Mouse (Mus musculus): ENCODE measurements around the gene Sdc4.

The Sdc4 gene

DNA sequence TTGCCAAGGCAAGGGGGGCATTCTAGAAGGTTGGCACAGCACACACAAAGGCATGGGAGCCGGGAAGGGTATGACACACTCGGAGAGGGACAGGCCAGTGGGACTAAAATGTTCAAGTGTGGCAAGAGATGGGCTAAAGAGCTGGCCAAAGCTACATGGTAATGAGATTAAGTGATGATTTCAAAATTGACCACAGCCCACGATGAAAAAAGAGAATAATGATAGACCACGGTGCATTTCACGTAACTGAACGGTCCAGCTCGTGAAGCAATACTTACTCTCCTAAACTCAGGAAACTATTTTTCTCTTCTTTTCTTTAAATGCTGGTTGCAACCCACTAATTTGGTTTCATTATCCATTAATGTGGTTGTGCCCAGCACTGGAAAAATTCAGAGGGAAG, 47.6 kb downstream of the Sdc4 start:
- H3K4me3 ChIP-seq (replicated peaks; ENCODE audit: low read length): no peak overlapping the region
- peaks cover 16% of the 10 kb centered on the region for H3K4me1 ChIP-seq (replicated peaks; ENCODE audit: low read depth, low read length)
- no peaks in the 10 kb centered on the region for H3K36me3 ChIP-seq (ENCODE audit: insufficient read depth, low read length)
- TF ChIP-seq NANOG (IDR thresholded peaks at IDR 0.05; ENCODE audit: borderline replicate concordance, low read length): no peak
- TF ChIP-seq CTCF (conservative IDR thresholded peaks at IDR 0.05; ENCODE audit: low read length): no peak
- no peak for TF ChIP-seq POU5F1 (IDR thresholded peaks at IDR 0.05; ENCODE audit: borderline replicate concordance, low read length)
- H3K9me3 ChIP-seq (ENCODE audit: low read length): peaks cover 4% of the 10 kb centered on the region
- peaks cover 85% of the 10 kb centered on the region for H3K27me3 ChIP-seq (ENCODE audit: insufficient read depth, low read length)

GRCm38 (mm10) chr2:164393126-164393525, 50.6 kb downstream of the Sdc4 start:
- Histone ChIP-seq H3K9me3 (ENCODE audit: low read length) (peaks cover 13% of the 10 kb centered on the region), H3K36me3 (ENCODE audit: insufficient read depth, low read length) (no peaks in the 10 kb centered on the region), H3K27me3 (ENCODE audit: insufficient read depth, low read length) (peaks cover 88% of the 10 kb centered on the region), H3K4me1 (replicated peaks; ENCODE audit: low read depth, low read length) (peaks cover 12% of the 10 kb centered on the region), H3K4me3 (replicated peaks; ENCODE audit: low read length) (peak overlapping the region; percentile 50)
- TF ChIP-seq CTCF (conservative IDR thresholded peaks at IDR 0.05; ENCODE audit: low read length): no peak
- no peak for TF ChIP-seq POU5F1 (IDR thresholded peaks at IDR 0.05; ENCODE audit: borderline replicate concordance, low read length)
- TF ChIP-seq NANOG (IDR thresholded peaks at IDR 0.05; ENCODE audit: borderline replicate concordance, low read length): no peak

DNA sequence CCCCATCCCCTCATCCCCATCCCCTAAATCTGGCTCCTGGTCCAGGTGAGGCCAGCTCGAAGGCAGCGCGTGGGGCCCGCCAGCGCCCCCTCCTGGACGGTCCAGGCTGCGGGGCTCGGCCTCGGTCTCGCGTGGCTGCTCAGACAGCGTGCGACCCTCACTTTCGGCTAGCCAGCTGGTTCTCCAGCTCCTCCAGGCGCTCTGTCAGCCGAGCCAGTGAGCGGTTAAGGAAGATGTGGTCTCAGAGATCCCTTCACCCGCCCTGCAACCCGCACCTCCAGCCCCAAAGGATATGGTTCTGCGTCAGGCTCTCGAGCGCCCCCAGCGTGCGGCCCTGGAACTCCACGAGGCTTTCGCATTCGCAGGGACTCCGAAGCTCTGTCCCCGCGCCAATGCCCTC, 54.2 kb downstream of the Sdc4 start:
- peaks cover 13% of the 10 kb centered on the region for H3K9me3 ChIP-seq (ENCODE audit: low read length)
- H3K36me3 ChIP-seq (ENCODE audit: insufficient read depth, low read length): no peaks in the 10 kb centered on the region
- peaks cover 16% of the 10 kb centered on the region for H3K4me1 ChIP-seq (replicated peaks; ENCODE audit: low read depth, low read length)
- H3K27me3 ChIP-seq (ENCODE audit: insufficient read depth, low read length): peaks cover 80% of the 10 kb centered on the region
- peak overlapping the region; percentile 75 for H3K4me3 ChIP-seq (replicated peaks; ENCODE audit: low read length)
- TF ChIP-seq CTCF (conservative IDR thresholded peaks at IDR 0.05; ENCODE audit: low read length) (peak; percentile 95), POU5F1 (IDR thresholded peaks at IDR 0.05; ENCODE audit: borderline replicate concordance, low read length) (no peak), NANOG (IDR thresholded peaks at IDR 0.05; ENCODE audit: borderline replicate concordance, low read length) (no peak)

DNA sequence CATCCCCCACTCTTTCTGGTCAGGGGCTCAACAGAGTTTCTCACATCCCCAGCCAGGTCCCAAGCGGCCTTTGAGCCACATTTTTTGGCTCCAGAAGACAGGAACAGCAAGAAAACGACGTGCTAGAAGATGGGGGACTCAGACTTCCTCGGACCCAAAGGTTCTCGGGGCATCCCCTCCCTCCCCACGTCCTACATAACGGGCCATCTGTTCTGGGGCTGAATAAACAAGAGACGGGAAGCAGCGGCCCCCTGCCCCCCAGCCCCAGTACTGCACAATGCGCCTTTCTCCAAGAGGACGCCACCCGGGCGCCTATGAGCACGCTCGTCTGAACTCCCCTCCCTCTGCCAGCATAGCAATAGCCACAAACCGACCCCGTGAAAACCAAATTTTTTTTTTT, 54.7 kb downstream of the Sdc4 start, which contains the start of gene Slpi:
Gene Slpi (minus strand): TSS at position 76 of the 400 bp plus-strand sequence.
- no peaks in the 10 kb centered on the region for H3K36me3 ChIP-seq (ENCODE audit: insufficient read depth, low read length)
- peaks cover 16% of the 10 kb centered on the region for H3K4me1 ChIP-seq (replicated peaks; ENCODE audit: low read depth, low read length)
- TF ChIP-seq POU5F1 (IDR thresholded peaks at IDR 0.05; ENCODE audit: borderline replicate concordance, low read length) (no peak), CTCF (conservative IDR thresholded peaks at IDR 0.05; ENCODE audit: low read length) (no peak), NANOG (IDR thresholded peaks at IDR 0.05; ENCODE audit: borderline replicate concordance, low read length) (no peak)
- H3K4me3 ChIP-seq (replicated peaks; ENCODE audit: low read length): peak within 1 kb of the TSS; percentile 75
- peaks cover 77% of the 10 kb centered on the region for H3K27me3 ChIP-seq (ENCODE audit: insufficient read depth, low read length)
- H3K9me3 ChIP-seq (ENCODE audit: low read length): peaks cover 13% of the 10 kb centered on the region

DNA sequence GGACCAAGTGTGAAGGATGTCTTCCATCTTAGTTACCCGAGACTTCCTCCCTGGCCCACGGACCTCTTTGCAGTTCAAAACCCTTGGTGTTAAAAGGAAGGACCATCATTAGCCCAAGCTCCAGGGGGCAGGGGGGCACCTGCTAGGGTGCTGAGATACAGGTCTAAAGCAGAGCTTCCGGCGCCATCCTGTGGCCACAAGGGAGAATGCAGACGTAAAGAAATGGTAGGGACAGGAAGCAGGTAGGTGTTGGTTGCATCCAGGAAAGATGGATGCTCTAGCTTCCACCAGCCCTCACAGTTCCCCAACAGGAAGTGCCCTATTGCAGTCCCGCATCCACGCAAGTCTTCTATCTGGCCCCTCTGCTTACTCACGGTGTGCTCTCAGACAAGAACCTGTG, 56.7 kb downstream of the Sdc4 start:
- Histone ChIP-seq H3K4me3 (replicated peaks; ENCODE audit: low read length) (no peak overlapping the region), H3K4me1 (replicated peaks; ENCODE audit: low read depth, low read length) (peaks cover 10% of the 10 kb centered on the region), H3K36me3 (ENCODE audit: insufficient read depth, low read length) (no peaks in the 10 kb centered on the region), H3K27me3 (ENCODE audit: insufficient read depth, low read length) (peaks cover 73% of the 10 kb centered on the region), H3K9me3 (ENCODE audit: low read length) (peaks cover 13% of the 10 kb centered on the region)
- TF ChIP-seq NANOG (IDR thresholded peaks at IDR 0.05; ENCODE audit: borderline replicate concordance, low read length) (no peak), POU5F1 (IDR thresholded peaks at IDR 0.05; ENCODE audit: borderline replicate concordance, low read length) (no peak), CTCF (conservative IDR thresholded peaks at IDR 0.05; ENCODE audit: low read length) (peak; percentile 52)

GRCm38 (mm10) chr2:164385927-164386763, 57.5 kb downstream of the Sdc4 start:
- H3K27me3 ChIP-seq (ENCODE audit: insufficient read depth, low read length): peaks cover 67% of the 10 kb centered on the region
- H3K4me1 ChIP-seq (replicated peaks; ENCODE audit: low read depth, low read length): peaks cover 10% of the 10 kb centered on the region
- TF ChIP-seq CTCF (conservative IDR thresholded peaks at IDR 0.05; ENCODE audit: low read length): no peak
- H3K36me3 ChIP-seq (ENCODE audit: insufficient read depth, low read length): no peaks in the 10 kb centered on the region
- H3K9me3 ChIP-seq (ENCODE audit: low read length): peaks cover 10% of the 10 kb centered on the region
- H3K4me3 ChIP-seq (replicated peaks; ENCODE audit: low read length): no peak overlapping the region

DNA sequence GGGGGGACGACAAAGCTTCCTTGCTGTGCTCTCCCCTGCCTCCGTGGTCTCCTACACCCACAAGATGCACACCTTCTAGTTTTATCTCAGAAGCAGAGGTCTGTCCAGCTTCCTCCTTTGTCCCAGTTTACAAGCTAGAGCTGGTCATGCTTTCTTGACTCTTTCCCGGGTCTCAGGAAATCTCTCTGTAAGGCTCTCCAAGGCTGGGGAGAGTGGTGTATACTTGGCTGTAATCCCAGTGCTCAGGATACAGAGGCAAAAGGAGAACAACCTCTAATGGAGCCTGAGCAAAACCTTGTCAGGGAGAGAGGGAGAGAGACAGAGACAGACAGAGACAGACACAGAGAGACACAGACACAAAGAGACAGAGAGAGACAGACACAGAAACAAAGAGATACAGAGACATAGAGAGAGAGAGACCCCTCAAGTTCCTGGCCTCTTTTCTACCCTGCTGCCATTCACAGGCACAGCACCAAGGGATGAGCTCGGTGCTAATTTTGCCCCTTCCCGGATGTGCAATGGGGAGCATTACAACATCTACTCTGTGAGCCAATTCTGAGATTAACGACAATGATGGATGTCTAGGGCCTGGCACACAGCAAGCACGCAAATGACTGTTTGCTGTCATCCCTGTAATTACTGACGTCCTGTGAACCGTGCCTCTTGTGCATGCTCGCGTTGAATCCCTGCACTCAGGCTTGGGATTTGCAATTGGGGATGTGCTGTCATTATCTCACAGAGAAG, 59.9 kb downstream of the Sdc4 start:
- TF ChIP-seq NANOG (IDR thresholded peaks at IDR 0.05; ENCODE audit: borderline replicate concordance, low read length) (no peak), POU5F1 (IDR thresholded peaks at IDR 0.05; ENCODE audit: borderline replicate concordance, low read length) (no peak), CTCF (conservative IDR thresholded peaks at IDR 0.05; ENCODE audit: low read length) (no peak)
- no peak overlapping the region for H3K4me3 ChIP-seq (replicated peaks; ENCODE audit: low read length)
- H3K27me3 ChIP-seq (ENCODE audit: insufficient read depth, low read length): peaks cover 44% of the 10 kb centered on the region
- no peaks in the 10 kb centered on the region for H3K36me3 ChIP-seq (ENCODE audit: insufficient read depth, low read length)
- peaks cover 6% of the 10 kb centered on the region for H3K4me1 ChIP-seq (replicated peaks; ENCODE audit: low read depth, low read length)
- no peaks in the 10 kb centered on the region for H3K9me3 ChIP-seq (ENCODE audit: low read length)

GRCm38 (mm10) chr2:164382971-164383370, 60.7 kb downstream of the Sdc4 start:
- peaks cover 35% of the 10 kb centered on the region for H3K27me3 ChIP-seq (ENCODE audit: insufficient read depth, low read length)
- no peaks in the 10 kb centered on the region for H3K36me3 ChIP-seq (ENCODE audit: insufficient read depth, low read length)
- H3K4me3 ChIP-seq (replicated peaks; ENCODE audit: low read length): no peak overlapping the region
- no peak for TF ChIP-seq NANOG (IDR thresholded peaks at IDR 0.05; ENCODE audit: borderline replicate concordance, low read length)
- no peak; the same call in 1 of the 2 replicates for TF ChIP-seq CTCF (conservative IDR thresholded peaks at IDR 0.05; ENCODE audit: low read length)
- TF ChIP-seq POU5F1 (IDR thresholded peaks at IDR 0.05; ENCODE audit: borderline replicate concordance, low read length): no peak
- no peaks in the 10 kb centered on the region for H3K9me3 ChIP-seq (ENCODE audit: low read length)
- H3K4me1 ChIP-seq (replicated peaks; ENCODE audit: low read depth, low read length): peaks cover 4% of the 10 kb centered on the region; the same call in 1 of the 2 replicates
